In the genomic region with DNA sequence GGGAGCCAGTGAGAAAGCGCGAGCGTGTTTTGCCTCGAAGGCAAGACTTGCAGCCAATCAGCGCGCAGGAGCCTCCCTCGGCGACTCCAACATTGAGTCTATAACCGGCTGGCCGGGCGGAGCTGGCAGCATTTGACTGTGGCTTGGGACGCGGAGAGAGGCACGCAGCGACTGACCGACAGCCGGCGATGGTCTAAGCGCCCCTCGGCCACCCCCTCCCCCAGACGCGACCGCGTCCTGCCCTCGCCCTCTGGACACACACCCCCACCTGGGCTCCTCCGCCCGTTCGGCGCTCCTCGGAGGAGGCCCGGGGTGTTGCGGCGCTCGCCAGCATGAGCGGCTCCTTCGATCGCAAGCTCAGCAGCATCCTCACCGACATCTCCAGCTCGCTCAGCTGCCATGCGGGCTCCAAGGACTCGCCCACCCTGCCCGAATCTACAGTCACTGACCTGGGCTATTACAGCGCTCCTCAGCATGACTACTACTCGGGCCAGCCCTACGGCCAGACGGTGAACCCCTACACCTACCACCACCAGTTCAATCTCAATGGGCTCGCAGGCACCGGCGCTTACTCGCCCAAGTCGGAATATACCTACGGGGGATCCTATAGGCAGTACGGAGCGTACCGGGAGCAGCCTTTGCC, we compare ENCODE assay signal across 9 mouse cellular contexts. TPM values are rescaled to one million over a fixed set of nuclear protein-coding genes. Genes with fewer than 3 reads are reported as not detected.
DNase-seq lines count a peak whose midpoint lies in the region; ATAC-seq lines count a peak whose summit lies in the region.
"Had no signal": no experiment of that assay in that cellular context is flagged by ENCODE, and none has a peak within 500 bp of the region (broad histone marks: within the 10 kb centered on the region; RNA-seq: fewer than 3 reads in every experiment).

Dlx3 (plus strand) TSS at position 130 of the 643 bp plus-strand sequence.

- peaks cover 19% of the 10 kb centered on the region for H3K4me1 ChIP-seq in neural tube, embryonic 12.5 days

- H3K9ac ChIP-seq in neural tube, embryonic 12.5 days, result peak within 1 kb of the TSS; percentile 44

- DNase-seq in adrenal gland, postnatal 14 days, result peak; percentile 47
- DNase-seq in adrenal gland, postnatal 4 days (ENCODE audit: low spot score in 2 of 2), result no peak
- peak; percentile 50 for DNase-seq in urinary bladder, postnatal 14 days (ENCODE audit: low spot score)
- DNase-seq in urinary bladder, postnatal 10 days (ENCODE audit: low spot score), result no peak
- DNase-seq in kidney, postnatal 25 days, result peak; percentile 38 to 58
- DNase-seq in cerebellum, adult 9-10 months, result no peak

- WGBS in neural tube, embryonic 12.5 days, result under 1% methylated on average over 55 of the region's 55 CpGs

- H3K4me2 ChIP-seq in neural tube, embryonic 12.5 days (replicated peaks), result peak within 1 kb of the TSS; percentile 73

- peak; percentile 72 for ATAC-seq in neural tube, embryonic 12.5 days (ENCODE audit: low FRiP score, low read depth)
- ATAC-seq in frontal cortex, adult (ENCODE audit: low TSS enrichment), result no peak

- peak within 1 kb of the TSS; percentile 41 for H3K4me3 ChIP-seq in neural tube, embryonic 12.5 days

- H3K36me3 ChIP-seq in neural tube, embryonic 12.5 days, result no peaks in the 10 kb centered on the region

- no peaks in the 10 kb centered on the region for H3K9me3 ChIP-seq in neural tube, embryonic 12.5 days

- peaks cover 75% of the 10 kb centered on the region for H3K27me3 ChIP-seq in neural tube, embryonic 12.5 days (replicated peaks)

- H3K27ac ChIP-seq in neural tube, embryonic 12.5 days, result no peak within 1 kb of the TSS

RNA-seq across cellular contexts. Expression of gene Dlx3, which starts in this region (rescaled TPM):
- total RNA-seq in adrenal gland, postnatal 14 days (2021), result not detected in 2 replicates
- under 1 TPM in 1 of 2 experiments, not detected in 1; 0.17 TPM for total RNA-seq in adrenal gland, postnatal 4 days (2021)
- 0.81 and 1.2 TPM in 2 replicates for polyA plus RNA-seq in neural tube, embryonic 12.5 days (2016; fragmentation: Nextera tagmentation; extraction: Ambion mirVana)
- polyA plus RNA-seq: cortical plate, adult 2 months had no signal

Comparison
In these comparisons a context has a peak if more than half of its experiments do, and no peak if none do; other contexts are left out.
1. DNase-seq: peak in urinary bladder, postnatal 14 days (single experiment) and kidney, postnatal 25 days (2 of 2); none in adrenal gland, postnatal 4 days (0 of 2), urinary bladder, postnatal 10 days (single experiment) and cerebellum, adult 9-10 months (single experiment).
2. Peak in DNase-seq in adrenal gland, postnatal 14 days; RNA of the gene not detected or under 1 TPM.